Mouse (Mus musculus) hindbrain, embryonic 16.5 days (tissue): ENCODE data around the gene Tdpoz4. TPM values are rescaled to one million over a fixed set of nuclear protein-coding genes. Genes with fewer than 3 reads are reported as not detected.
"Not testable (repeated sequence)": the region's sequence is repeated elsewhere in the genome, so short reads cannot be mapped to it uniquely, and the experiment has no call there.

Experiments used
- ATAC-seq: fragments of 200-750 bp; cut with Nextera tagmentation; 2 replicates; pipeline ENCODE4 v1.8.0; 2017; ENCODE audit warnings: moderate TSS enrichment, moderate library complexity
- H3K27ac ChIP-seq: fragments of 300-500 bp; sonication (generic); 2 replicates; pipeline ENCODE4 v1.5.1; 2014; ENCODE audit warnings: low read depth, mild to moderate bottlenecking, control low read depth, low read length, moderate library complexity
- H3K27me3 ChIP-seq: fragments of 300-500 bp; sonication (generic); replicated peaks from 2 replicates; pipeline ENCODE4 v1.6.1; 2014; ENCODE audit warnings: low read length; ENCODE audit not compliant: control insufficient read depth, insufficient read depth
- H3K36me3 ChIP-seq: fragments of 300-500 bp; sonication (generic); 2 replicates; pipeline ENCODE4 v1.6.1; 2014; ENCODE audit warnings: mild to moderate bottlenecking, low read length, moderate library complexity, mixed read lengths; ENCODE audit not compliant: control insufficient read depth, insufficient read depth
- H3K4me1 ChIP-seq: fragments of 300-500 bp; sonication (generic); 2 replicates; pipeline ENCODE4 v1.6.1; 2014; ENCODE audit warnings: low read depth, low read length; ENCODE audit not compliant: control insufficient read depth, insufficient read depth
- H3K4me2 ChIP-seq: fragments of 300-500 bp; sonication (generic); 2 replicates; pipeline ENCODE4 v1.6.1; 2014; ENCODE audit warnings: mild to moderate bottlenecking, low read length, control low read depth, moderate library complexity
- H3K4me3 ChIP-seq: fragments of 300-500 bp; sonication (generic); 2 replicates; pipeline ENCODE4 v1.5.1; 2014; ENCODE audit warnings: mild to moderate bottlenecking, low read length, control low read depth, moderate library complexity
- H3K9ac ChIP-seq: fragments of 300-500 bp; sonication (generic); 2 replicates; pipeline ENCODE4 v1.6.1; 2014; ENCODE audit warnings: low read depth, mild to moderate bottlenecking, control low read depth, low read length, moderate library complexity
- H3K9me3 ChIP-seq: fragments of 300-500 bp; sonication (generic); 2 replicates; pipeline ENCODE4 v1.6.1; 2014; ENCODE audit warnings: mild to moderate bottlenecking, low read length, moderate library complexity; ENCODE audit not compliant: control insufficient read depth
- WGBS: fragments of 180-500 bp; shearing (Covaris S2); extraction: QIAGEN DNeasy Blood & Tissue Kit; methylation state at CpG from one replicate; pipeline ENCODE4 v1.1.7; 2014; 5-methylcytosine and 5-hydroxymethylcytosine counted together
- polyA plus RNA-seq: library from polyadenylated mRNA; unstranded; fragments of >200 nt; fragmentation: Nextera tagmentation; extraction: Ambion mirVana; gene quantifications from 2 replicates; pipeline ENCODE4 v1.2.1, GENCODE M21; 2015

Tdpoz4 gene
- not detected in 2 replicates for polyA plus RNA-seq

DNA sequence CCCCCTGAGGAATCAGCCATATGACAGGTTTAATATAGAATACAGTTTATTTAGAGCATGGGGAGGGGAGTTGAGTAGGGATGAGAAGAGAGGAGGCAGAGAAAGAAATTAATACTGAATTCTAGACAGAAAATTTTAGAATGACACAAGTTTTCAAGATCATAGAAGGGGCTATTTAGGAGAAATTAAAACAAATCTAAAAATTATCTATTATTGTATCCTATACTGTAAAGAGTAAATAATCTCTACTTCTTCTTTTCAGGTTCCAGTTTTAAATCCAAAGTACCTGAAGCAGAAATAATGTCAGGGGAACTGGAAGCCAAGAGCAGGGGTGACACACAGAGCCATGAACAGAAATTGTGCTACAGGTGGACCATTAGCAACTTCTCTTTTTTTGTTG, at the start of gene Tdpoz4:
Tdpoz4 (plus strand) TSS at position 301 of the 400 bp plus-strand sequence.
- not testable (repeated sequence) for H3K4me3 ChIP-seq, ATAC-seq, H3K36me3 ChIP-seq, H3K4me2 ChIP-seq, H3K9me3 ChIP-seq, H3K27ac ChIP-seq, H3K27me3 ChIP-seq, H3K4me1 ChIP-seq, H3K9ac ChIP-seq

DNA sequence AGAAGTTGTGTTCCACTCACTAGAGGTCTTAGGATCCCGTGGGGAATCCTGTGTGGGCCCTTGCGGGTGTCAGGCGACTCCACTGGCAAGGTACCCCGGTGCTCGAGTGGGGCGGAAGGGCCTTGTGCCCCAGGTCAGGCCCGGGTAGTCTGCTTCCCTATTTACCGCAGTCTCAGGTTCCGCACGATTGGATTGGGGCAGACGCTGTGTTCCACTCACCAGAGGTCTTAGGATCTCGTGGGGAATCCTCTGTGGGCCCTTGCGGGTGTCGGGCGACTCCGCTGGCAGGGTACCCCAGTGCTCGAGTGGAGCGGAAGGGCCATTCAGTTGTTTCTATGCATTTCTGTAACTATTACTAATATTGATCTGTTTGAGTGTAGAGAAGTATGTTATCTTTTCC, 42.2 kb upstream of the Tdpoz4 start:
- H3K4me3 ChIP-seq, H3K27ac ChIP-seq, H3K27me3 ChIP-seq, H3K9ac ChIP-seq, H3K36me3 ChIP-seq, H3K4me1 ChIP-seq, H3K9me3 ChIP-seq, ATAC-seq, H3K4me2 ChIP-seq: not testable (repeated sequence)
- WGBS, result 92% methylated on average over 16 of the region's 18 CpGs

DNA sequence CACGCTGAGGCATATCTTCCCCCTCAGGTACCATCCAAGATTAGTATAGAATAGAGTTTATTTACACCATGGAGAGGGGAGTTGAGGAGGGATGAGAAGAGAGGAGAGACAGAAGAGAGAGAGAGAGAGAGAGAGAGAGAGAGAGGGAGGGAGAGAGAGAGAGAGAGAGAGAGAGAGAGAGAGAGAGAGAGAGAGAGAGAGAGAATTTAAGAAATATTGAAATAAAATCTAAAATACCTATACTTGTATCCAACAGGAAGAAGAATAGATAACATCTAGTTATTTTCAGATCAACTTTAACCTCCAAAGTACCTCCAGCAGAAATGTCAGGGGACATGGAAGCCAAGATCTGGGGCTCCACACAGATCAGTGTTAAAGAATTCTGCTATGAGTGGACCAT, 23.5 kb upstream of the Tdpoz4 start, which contains the start of gene Gm5773:
Gm5773 (plus strand) TSS at position 301 of the 400 bp plus-strand sequence.
- H3K36me3 ChIP-seq, ATAC-seq, H3K4me2 ChIP-seq, H3K4me3 ChIP-seq, H3K4me1 ChIP-seq, H3K9ac ChIP-seq, H3K9me3 ChIP-seq, H3K27me3 ChIP-seq, H3K27ac ChIP-seq: not testable (repeated sequence)
- 92% methylated on average over 1 of the region's 1 CpGs for WGBS

DNA sequence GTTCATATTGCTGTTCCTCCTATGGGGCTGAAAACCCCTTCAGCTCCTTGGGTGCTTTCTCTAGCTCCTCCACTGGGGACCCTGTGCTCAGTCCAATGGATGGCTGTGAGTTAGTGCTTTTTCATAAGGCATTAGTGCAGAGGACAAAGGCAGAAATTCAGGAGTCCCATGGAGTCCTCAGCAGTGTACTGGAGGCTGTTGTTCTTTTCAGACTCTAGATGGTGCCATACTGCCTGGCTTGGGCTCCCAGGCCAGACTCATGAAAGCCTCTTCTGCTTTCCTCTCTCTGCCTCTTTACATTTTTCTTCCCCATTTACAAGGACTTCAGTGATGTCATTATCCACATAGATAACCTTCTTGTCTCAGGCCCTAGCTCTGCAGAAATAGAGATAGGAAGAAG, 17.1 kb downstream of the Tdpoz4 start:
- not testable (repeated sequence) for H3K9me3 ChIP-seq
- ATAC-seq, result peak; percentile 63; the same call in 1 of the 2 replicates

DNA sequence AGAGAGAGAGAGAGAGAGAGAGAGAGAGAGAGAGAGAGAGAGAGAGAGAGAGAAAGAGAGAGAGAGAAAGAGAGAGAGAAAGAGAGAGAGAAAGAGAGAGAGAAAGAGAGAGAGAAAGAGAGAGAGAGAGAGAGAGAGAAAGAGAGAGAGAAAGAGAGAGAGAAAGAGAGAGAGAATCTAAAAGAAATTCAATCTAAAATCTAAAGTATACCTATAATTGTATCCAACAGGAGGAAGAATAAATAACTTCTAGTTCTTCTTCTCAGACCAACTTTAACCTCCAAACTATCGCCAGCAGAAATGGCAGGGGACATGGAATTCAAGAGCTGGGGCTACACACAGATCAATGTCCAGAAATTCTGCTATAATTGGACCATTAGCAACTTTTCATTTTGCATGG, 29.5 kb downstream of the Tdpoz4 start, which contains the start of gene Tdpoz3:
Tdpoz3 (plus strand) TSS at position 301 of the 400 bp plus-strand sequence.
- H3K4me3 ChIP-seq, H3K4me1 ChIP-seq, H3K36me3 ChIP-seq, H3K9ac ChIP-seq, H3K4me2 ChIP-seq, H3K9me3 ChIP-seq, H3K27me3 ChIP-seq, ATAC-seq, H3K27ac ChIP-seq: not testable (repeated sequence)
- WGBS, result 79% methylated on average over 1 of the region's 1 CpGs

More for the DNA sequence above, 17.1 kb downstream of the Tdpoz4 start:
- not testable (repeated sequence) for H3K4me3 ChIP-seq, H3K36me3 ChIP-seq, H3K4me1 ChIP-seq, H3K27me3 ChIP-seq, H3K9ac ChIP-seq, H3K4me2 ChIP-seq, H3K27ac ChIP-seq

Other genes with a start within 250 kb of the Tdpoz4 start
- 198 and 202 TPM in 2 replicates for gene S100a10, start 241.3 kb upstream of the Tdpoz4 start, polyA plus RNA-seq
- not detected in 2 replicates for gene Tdpoz2, start 143.7 kb upstream of the Tdpoz4 start, polyA plus RNA-seq
- gene Tdpoz1, start 120.1 kb upstream of the Tdpoz4 start, polyA plus RNA-seq, result not detected in 2 replicates
- not detected in 2 replicates for gene Gm37596, start 103.3 kb upstream of the Tdpoz4 start, polyA plus RNA-seq
- not detected in 2 replicates for gene Gm5773, start 23.4 kb upstream of the Tdpoz4 start, polyA plus RNA-seq
- gene Tdpoz3, start 29.6 kb downstream of the Tdpoz4 start, polyA plus RNA-seq, result not detected in 2 replicates
- gene Gm9117, start 147.1 kb downstream of the Tdpoz4 start, polyA plus RNA-seq, result not detected in 2 replicates
- not detected in 2 replicates for gene Tdpoz5, start 164.9 kb downstream of the Tdpoz4 start, polyA plus RNA-seq